Mouse (Mus musculus) CD4-positive, CD25-positive, alpha-beta regulatory T cell, adult 2 months (primary cell): ENCODE data around the gene Cela1.

Source experiments
- DNase-seq: peaks from one replicate; pipeline ENCODE4 v3.0.0-alpha.2; 2012; ENCODE audit warnings: low read depth, low spot score

The Cela1 gene

GRCm38 (mm10) chr15:100705376-100705775 lies 17.7 kb upstream of the Cela1 start:
- no peak for DNase-seq

GRCm38 (mm10) chr15:100703913-100704312 lies 16.2 kb upstream of the Cela1 start:
- DNase-seq, result no peak

DNA sequence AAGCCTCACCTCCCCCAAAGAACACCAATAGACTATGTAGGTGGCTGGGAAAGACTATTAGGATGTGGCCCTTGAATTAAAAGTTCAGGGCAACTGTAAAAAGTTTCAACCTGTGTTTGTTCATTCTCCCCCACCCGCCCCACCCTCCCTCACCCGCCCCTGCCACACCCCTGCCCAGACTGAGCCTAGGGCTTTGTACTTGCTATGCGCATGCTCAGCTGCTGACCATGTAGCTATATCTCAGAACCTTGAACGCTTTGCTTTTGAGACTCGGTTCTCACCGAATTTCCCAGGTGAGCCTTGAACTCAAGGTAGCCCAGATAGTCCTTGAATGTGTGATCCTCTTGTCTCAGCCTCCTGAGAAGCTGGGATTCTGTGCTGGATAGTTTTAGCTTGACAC lies 14.1 kb upstream of the Cela1 start:
- DNase-seq, result no peak

- peak; percentile 46 for DNase-seq
These were observed 13.4 kb upstream of the Cela1 start for GRCm38 (mm10) chr15:100701108-100701507.

DNA sequence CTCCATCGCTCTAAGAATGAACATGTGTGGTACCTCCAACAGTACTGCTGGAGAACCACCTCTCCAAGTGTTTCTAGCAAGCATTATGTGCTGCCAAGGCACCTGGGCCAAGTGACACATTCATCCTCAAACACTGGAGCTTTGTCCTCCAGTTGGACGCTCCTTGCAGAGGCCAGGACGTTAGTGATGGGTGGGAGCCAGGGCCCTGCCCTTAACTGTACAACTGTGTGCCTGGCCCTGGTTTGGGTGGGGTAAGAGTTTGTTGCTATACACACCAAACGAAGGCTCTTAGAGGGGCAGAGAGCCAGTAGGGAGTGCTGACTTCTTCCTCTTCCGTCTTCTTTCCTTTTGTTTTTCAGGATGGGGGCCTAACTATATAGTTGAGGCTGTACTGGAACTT lies 12.7 kb upstream of the Cela1 start:
- DNase-seq, result no peak

- peak; percentile 54 for DNase-seq
These were observed 11.7 kb upstream of the Cela1 start for GRCm38 (mm10) chr15:100699386-100699785.

- DNase-seq, result no peak
These were observed 10.4 kb upstream of the Cela1 start for GRCm38 (mm10) chr15:100698078-100698477.

DNA sequence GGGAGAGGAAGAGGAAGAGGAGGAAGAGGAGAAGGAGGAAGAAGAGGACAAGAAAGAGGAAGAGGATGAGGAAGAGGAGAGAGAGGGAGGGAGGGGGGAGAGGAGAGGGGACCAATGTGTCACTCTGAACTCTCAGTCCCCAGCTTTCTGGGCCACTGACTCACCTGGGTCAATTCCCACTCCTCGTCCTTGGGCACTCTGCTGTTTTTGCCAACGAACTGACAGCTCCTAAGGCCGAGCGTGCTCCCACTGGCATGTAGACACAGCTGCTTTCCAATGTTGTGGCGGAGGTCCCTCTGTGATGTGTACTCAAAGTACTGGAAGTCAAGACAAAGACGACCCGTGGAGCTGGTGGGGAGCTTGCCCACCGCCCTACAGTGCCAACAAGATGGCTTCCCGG lies 6.7 kb upstream of the Cela1 start:
- no peak for DNase-seq

- DNase-seq, result no peak
These were observed 4.3 kb upstream of the Cela1 start for GRCm38 (mm10) chr15:100691990-100692389.

DNA sequence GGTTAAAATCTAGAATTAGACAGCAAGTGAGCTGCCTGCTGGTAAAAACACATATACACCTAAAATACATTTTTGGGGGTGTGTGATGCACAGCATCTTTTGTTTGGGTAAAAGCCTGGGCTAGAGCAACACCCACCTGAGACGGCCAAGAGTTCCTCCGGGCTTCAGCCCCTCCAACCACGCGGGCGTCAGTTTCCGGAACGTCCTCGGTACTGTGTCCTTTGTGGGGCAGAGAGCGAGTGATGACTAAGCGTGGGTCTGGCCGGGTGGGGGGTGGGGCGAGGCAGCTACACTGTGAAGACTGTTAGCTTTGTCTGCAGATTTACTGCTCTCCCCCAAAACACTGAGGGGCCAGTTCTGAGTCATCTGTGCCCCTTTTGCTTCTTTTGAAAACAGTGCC lies 732 bp downstream of the Cela1 start:
- peak; percentile 71 for DNase-seq

GRCm38 (mm10) chr15:100686434-100686833 lies 1.3 kb downstream of the Cela1 start:
- no peak for DNase-seq

GRCm38 (mm10) chr15:100685849-100686248 lies 1.9 kb downstream of the Cela1 start:
- DNase-seq, result no peak

- DNase-seq, result peak; percentile 43
These were observed 2.5 kb downstream of the Cela1 start for GRCm38 (mm10) chr15:100685255-100685654.

DNA sequence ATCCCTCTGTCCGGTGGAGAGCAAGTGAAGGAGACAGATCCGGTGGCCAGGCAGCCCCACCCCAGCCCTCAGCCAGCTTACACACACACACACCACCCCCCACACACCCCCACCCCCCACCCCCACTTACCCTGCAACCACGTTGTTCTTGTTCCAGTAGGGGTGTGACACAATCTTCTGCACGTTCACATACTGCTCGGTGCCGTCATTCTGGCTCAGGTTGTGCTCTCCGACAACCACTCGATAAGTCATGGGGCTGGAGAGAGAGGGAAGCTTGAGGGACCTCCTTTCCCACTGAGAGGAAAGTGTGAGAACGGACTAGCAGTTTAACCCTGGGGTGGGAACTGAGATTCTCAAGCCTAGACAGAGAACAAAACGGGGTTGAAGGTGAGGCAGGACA lies 3.3 kb downstream of the Cela1 start:
- DNase-seq, result no peak

GRCm38 (mm10) chr15:100683041-100683440 lies 4.7 kb downstream of the Cela1 start:
- peak; percentile 95 for DNase-seq

DNA sequence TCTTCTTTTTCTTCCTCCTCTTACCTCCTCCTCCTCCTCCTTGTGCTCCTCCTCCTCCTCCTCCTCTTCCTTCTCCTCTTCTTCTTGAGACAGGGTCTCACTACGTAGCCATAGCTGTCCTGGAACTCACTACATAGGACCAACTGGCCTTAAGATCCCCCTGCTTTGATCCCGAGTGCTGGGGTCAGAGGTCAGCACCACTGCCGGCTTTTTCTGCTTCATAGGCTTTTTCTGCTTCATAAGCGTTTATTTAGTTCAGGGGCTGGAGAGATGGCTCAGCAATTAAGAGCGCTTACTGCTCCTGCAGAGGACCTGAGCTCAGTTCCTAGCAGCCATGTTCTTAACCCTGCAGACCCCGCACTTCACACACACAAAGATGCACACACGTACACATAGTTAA lies 6.0 kb downstream of the Cela1 start:
- no peak for DNase-seq

DNA sequence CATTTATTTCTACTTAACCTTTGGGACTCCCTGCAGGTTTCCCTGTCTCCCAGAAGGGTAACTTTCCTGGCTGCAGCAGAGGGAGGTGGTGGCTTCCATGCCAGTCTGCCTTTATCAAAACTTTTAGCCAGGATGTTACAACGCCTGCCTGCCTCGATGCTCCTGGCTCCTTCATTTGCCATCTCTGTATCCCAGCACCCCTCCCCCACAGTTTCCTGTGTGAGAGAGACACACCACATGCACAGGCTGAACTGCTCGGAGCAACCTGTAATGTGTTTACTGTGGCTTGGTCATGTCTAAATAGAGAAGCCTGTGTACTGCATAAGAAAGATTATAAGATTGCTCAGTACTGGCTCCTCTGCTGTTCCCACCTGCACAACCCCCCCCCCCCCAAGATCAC lies 7.3 kb downstream of the Cela1 start:
- DNase-seq, result no peak

DNA sequence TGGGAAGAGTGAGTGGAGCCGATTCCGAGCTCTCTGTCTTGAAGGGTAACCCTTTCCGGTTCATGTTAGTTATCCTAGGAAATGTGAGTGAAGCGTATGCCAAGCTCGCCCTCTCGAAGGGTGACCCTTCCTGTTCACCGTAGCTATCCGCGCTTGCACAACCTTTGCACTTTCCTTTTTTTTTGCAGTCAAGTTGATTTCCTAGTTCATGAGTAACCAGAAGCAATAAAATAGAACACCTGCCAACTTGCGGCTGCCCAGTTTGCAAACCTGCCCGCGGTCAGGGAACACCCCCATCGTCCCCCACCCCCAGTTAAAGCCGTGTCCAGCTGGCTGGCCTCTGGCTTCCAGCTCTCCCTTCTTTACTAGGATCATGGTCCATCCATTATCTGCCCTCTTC lies 8.7 kb downstream of the Cela1 start:
- no peak for DNase-seq

DNA sequence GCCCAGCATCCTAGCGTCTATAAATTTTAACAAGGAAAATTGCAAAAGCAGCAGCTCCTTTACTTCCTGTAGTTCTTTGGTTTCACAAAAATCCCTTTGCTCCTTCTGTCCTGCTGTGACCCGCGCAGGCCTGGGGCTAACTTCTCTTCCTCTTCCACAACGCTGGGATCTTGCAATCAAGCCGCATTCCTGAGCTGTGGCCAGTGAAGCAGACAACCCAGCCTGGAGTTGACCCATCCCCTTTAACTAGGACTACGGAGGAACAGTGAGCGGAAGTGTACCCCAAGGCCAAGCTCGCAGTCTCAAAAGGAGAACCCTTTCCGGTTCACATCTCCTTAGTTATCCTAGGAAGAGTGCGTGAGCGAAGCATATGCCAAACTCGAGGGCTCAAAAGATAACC lies 9.1 kb downstream of the Cela1 start:
- no peak for DNase-seq

DNA sequence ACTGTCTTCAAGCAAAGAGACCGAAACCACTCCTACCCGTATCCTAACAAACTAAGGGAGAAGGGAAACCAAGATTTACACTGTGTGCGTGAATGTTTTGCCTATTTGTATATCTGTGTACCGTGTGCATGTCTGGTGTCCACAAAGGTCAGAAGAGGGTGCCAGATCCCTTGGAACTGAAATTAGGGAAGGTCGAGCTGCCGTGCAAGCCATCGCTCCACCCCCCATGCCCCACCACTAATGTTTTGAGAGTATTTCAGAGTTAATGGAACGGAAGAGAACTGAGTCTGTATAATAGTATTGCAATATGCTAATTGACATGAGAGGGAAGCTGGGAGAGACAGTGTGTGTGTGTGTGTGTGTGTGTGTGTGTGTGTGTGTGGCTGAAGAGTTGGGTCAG lies 10.0 kb downstream of the Cela1 start:
- DNase-seq, result no peak

DNA sequence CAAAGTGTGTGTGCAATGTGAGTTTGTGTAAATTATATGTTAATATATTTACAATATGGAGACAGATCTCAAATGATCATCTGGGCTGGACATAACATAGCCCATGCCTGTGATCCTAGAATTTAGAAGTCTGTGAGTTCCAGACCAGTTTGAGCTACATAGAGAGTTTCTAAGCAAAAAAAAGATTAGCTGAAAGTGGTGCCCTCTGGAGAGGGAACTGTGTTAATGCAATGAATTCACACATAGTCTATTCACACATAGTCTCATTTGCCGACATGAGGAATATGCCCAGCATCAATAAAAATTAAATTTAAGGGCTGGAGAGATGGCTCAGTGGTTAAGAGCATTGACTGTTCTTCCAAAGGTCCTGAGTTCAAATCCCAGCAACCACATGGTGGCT lies 11.2 kb downstream of the Cela1 start:
- DNase-seq, result peak; percentile 43

DNA sequence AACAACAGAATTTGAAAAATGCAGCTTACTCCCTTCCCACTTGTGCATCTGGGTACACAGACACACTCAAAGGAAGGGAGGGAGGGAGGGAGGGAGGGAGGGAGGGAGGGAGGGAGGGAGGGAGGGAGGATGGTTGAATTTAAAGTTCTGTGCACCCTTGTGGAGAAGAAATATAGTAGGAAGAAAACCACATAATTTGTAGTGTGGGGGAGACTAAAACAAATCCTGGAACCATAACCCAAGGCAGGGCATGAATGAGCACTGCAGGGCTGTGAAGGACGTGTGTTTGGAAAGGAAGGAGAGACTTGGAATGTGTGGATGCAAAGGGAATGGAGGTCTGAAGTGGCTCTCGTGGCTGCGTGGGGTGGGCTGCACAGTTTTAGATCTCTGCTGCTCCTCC lies 12.2 kb downstream of the Cela1 start:
- no peak for DNase-seq

GRCm38 (mm10) chr15:100674566-100674965 lies 13.2 kb downstream of the Cela1 start:
- DNase-seq, result no peak

DNA sequence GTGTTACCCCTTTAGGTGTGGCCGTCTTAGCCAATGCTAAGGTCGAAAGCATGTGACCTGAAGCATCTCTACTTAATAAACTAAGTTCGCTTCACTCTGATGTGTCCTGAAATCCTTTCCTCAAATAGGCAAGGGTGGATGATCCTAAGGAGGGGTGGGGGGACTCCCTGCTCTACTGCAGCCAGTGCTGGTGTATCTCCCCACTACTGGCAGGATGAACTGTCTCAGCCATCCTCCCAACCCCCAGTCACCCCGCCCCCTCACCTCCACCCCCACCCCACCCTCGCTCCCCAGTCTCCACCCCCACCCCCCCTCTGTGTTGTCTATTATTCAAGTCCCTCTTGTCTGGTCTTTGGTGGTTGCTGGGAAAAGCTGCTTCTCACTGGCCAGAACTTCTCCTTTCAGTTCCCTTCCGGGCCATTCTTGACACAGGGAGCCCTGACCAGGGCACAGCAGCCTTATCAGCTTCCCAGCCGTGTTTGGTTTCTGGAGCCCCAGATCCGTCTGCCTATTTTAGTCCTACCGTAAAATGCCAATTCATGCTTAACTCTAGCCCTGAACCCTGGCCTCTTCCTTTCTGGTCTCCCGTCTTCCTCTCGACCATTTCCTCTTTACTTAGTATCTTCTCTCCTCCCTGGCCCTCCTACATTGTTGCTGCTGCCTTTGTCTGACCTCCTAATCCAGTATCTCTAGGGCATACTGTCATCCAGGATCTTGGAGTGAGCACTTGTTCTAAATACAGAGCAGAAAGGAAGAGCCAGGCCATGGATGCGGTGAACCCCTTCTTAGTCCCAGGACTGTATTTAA lies 13.9 kb downstream of the Cela1 start:
- no peak for DNase-seq
